Mouse (Mus musculus) liver, adult 2 months (tissue): Measurements from ENCODE around the gene Wipi2.

Experiments used
- CTCF ChIP-seq: fragments of 200-500 bp; IDR thresholded peaks from 2 replicates; pipeline ENCODE4 v1.5.1; 2011; ENCODE audit warnings: low read depth, low read length, control low read depth
- POLR2A ChIP-seq: fragments of 200-500 bp; IDR thresholded peaks from 2 replicates; pipeline ENCODE4 v1.6.1; 2011; ENCODE audit warnings: low read length, control low read depth; ENCODE audit not compliant: insufficient read depth; ENCODE audit errors: extremely low read depth

DNA sequence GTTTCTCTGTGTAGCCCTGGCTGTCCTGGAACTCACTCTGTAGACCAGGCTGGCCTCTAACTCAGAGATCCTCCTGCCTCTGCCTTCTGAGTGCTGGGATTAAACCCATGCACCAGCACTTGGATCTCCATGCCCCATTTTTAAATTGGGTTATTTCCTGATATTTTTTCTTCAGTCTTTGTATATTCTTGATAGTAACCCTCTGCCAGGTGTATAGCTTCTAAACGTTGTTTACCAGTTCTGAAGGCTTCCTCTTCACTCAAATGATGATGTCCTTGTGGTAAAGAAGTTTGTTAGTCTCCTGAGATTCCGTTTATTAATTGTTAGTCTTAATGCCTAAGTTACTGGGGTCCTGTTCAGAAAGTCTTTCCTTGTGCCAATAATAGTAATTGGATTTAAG is at the start of gene Wipi2:
- TF ChIP-seq POLR2A (no peak), CTCF (no peak)
